Mouse (Mus musculus) hindbrain, postnatal 0 days (tissue): ENCODE measurements around the gene Slco3a1. TPM values are rescaled to one million over a fixed set of nuclear protein-coding genes. Genes with fewer than 3 reads are reported as not detected.
A peak's percentile ranks its signal among the peaks of the same experiment; 100 is the strongest.

ENCODE experiments used
- ATAC-seq: fragments of 200-750 bp; cut with Nextera tagmentation; 2 replicates; pipeline ENCODE4 v1.8.0; 2017; ENCODE audit warnings: mild to moderate bottlenecking, moderate TSS enrichment, moderate library complexity
- DNase-seq: peaks from one replicate; pipeline ENCODE4 v3.0.0-alpha.2; 2015; ENCODE audit warnings: low spot score
- H3K27ac ChIP-seq: fragments of 300-500 bp; sonication (generic); 2 replicates; pipeline ENCODE4 v1.5.1; 2014; ENCODE audit warnings: mild to moderate bottlenecking
- H3K27me3 ChIP-seq: fragments of 300-500 bp; sonication (generic); 2 replicates; pipeline ENCODE4 v1.6.1; 2014; ENCODE audit warnings: low read length, mixed read lengths; ENCODE audit not compliant: insufficient read depth
- H3K36me3 ChIP-seq: fragments of 300-500 bp; sonication (generic); 2 replicates; pipeline ENCODE4 v1.6.1; 2014; ENCODE audit warnings: low read length, mixed read lengths; ENCODE audit not compliant: insufficient read depth
- H3K4me1 ChIP-seq: fragments of 300-500 bp; sonication (generic); 2 replicates; pipeline ENCODE4 v1.6.1; 2014; ENCODE audit warnings: antibody characterized with exemption, low read length, mixed read lengths; ENCODE audit not compliant: insufficient read depth
- H3K4me2 ChIP-seq: fragments of 300-500 bp; sonication (generic); 2 replicates; pipeline ENCODE4 v1.6.1; 2014; ENCODE audit warnings: low read depth, mild to moderate bottlenecking, low read length, moderate library complexity, mixed read lengths
- H3K4me3 ChIP-seq: fragments of 300-500 bp; sonication (generic); 2 replicates; pipeline ENCODE4 v1.5.1; 2014; ENCODE audit warnings: low read length
- H3K9ac ChIP-seq: fragments of 300-500 bp; sonication (generic); replicated peaks from 2 replicates; pipeline ENCODE4 v1.6.1; 2014; ENCODE audit warnings: mild to moderate bottlenecking, low read length, moderate library complexity, mixed read lengths
- H3K9me3 ChIP-seq: fragments of 300-500 bp; sonication (generic); 2 replicates; pipeline ENCODE4 v1.6.1; 2016; ENCODE audit warnings: low read length, mixed read lengths
- CTCF ChIP-seq: IDR thresholded peaks from 2 replicates; pipeline ENCODE4 v1.5.1; 2016; ENCODE audit warnings: antibody characterized with exemption, control low read depth, low read depth
- WGBS: fragments of 180-500 bp; shearing (Covaris S2); extraction: QIAGEN DNeasy Blood & Tissue Kit; methylation state at CpG from one replicate; pipeline ENCODE4 v1.1.7; 2014; 5-methylcytosine and 5-hydroxymethylcytosine counted together
- polyA plus RNA-seq: library from polyadenylated mRNA; unstranded; fragments of >200 nt; fragmentation: Nextera tagmentation; extraction: Ambion mirVana; gene quantifications from 2 replicates; pipeline ENCODE4 v1.2.1, GENCODE M21; 2015
- total RNA-seq: library from RNA; depleted of rRNA; stranded (reverse); fragments of >200 nt; gene quantifications from 2 replicates; pipeline ENCODE4 v1.2.3, GENCODE M21; 2014

The Slco3a1 gene
- total and polyA plus RNA-seq, 2 experiments from 2014 or later, result 15.0 to 20.7 TPM

GRCm38 (mm10) chr7:74363440-74363839 lies 191.1 kb downstream of the Slco3a1 start:
- peak; percentile 67 for TF ChIP-seq CTCF
- DNase-seq (peak; percentile 71), ATAC-seq (no peak)
- no peak overlapping the region for H3K9ac ChIP-seq
- no peaks in the 10 kb centered on the region for H3K27me3 ChIP-seq
- H3K4me3 ChIP-seq, result no peak overlapping the region
- no peaks in the 10 kb centered on the region for H3K4me1 ChIP-seq
- H3K9me3 ChIP-seq, result no peaks in the 10 kb centered on the region
- no peak overlapping the region for H3K4me2 ChIP-seq
- H3K27ac ChIP-seq, result no peak overlapping the region
- WGBS, result 89% methylated on average over 2 of the region's 2 CpGs
- no peaks in the 10 kb centered on the region for H3K36me3 ChIP-seq

DNA sequence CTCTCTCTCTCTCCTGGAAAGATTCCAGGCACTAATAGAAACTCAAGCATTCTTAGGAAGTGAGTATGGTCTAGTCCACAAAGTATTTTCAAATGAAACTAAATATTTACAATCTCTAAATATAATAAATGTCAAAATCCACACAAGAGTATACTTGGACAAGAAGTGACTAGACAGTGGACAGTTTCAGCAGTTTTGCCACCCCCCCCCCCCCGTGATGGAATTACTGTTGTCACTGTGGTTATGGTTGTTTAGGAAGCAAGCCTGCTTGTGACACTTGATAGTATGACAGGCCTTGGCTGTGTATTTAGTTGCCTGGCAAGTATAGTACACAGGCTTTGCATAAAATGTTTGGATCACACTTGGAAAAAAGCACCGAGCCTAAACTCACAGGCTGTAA lies 192.9 kb downstream of the Slco3a1 start:
- DNase-seq (no peak), ATAC-seq (no peak)
- Histone ChIP-seq H3K27ac (no peak overlapping the region), H3K9ac (no peak overlapping the region), H3K4me1 (no peaks in the 10 kb centered on the region), H3K27me3 (no peaks in the 10 kb centered on the region), H3K9me3 (no peaks in the 10 kb centered on the region), H3K4me2 (no peak overlapping the region), H3K4me3 (no peak overlapping the region), H3K36me3 (no peaks in the 10 kb centered on the region)
- WGBS, result 69% methylated on average over 2 of the region's 2 CpGs
- no peak for TF ChIP-seq CTCF

DNA sequence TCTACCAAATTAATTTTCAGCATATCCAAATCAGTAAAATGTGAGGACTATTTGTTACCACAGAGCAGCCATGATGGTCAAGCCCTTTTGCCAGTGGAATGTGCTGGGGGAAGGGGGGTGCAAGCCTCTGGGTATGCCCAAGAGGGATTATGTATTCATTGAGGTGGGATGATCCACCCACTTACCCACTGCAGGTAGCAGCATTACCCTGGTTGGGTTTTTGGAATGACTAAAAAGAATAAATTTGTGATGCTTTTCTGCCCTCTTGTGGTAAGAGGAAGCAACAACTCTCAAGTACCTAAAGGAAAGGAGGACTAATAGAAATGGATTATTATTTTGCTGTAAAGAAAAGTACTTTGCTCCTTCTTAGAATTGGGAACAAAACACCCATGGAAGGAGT lies 197.6 kb downstream of the Slco3a1 start:
- Histone ChIP-seq H3K9ac (no peak overlapping the region), H3K4me3 (no peak overlapping the region), H3K27me3 (no peaks in the 10 kb centered on the region), H3K27ac (no peak overlapping the region), H3K4me2 (no peak overlapping the region), H3K36me3 (no peaks in the 10 kb centered on the region), H3K9me3 (no peaks in the 10 kb centered on the region), H3K4me1 (peaks cover 6% of the 10 kb centered on the region; the same call in 1 of the 2 replicates)
- peak; percentile 73 for TF ChIP-seq CTCF
- DNase-seq, result peak; percentile 86
- peak; percentile 54; the same call in 1 of the 2 replicates for ATAC-seq

GRCm38 (mm10) chr7:74354527-74355256 lies 199.9 kb downstream of the Slco3a1 start:
- H3K4me3 ChIP-seq, result no peak overlapping the region
- TF ChIP-seq CTCF, result peak; percentile 96
- peak overlapping the region; percentile 41; the same call in 1 of the 2 replicates for H3K27ac ChIP-seq
- no peaks in the 10 kb centered on the region for H3K27me3 ChIP-seq
- 54% methylated on average over 8 of the region's 8 CpGs for WGBS
- ATAC-seq (peak; percentile 67), DNase-seq (peak; percentile 95)
- H3K4me2 ChIP-seq, result no peak overlapping the region
- H3K4me1 ChIP-seq, result peaks cover 6% of the 10 kb centered on the region; the same call in 1 of the 2 replicates
- no peak overlapping the region for H3K9ac ChIP-seq
- H3K36me3 ChIP-seq, result no peaks in the 10 kb centered on the region
- no peaks in the 10 kb centered on the region for H3K9me3 ChIP-seq

- H3K4me2 ChIP-seq, result no peak overlapping the region
- H3K27me3 ChIP-seq, result no peaks in the 10 kb centered on the region
- ATAC-seq (peak; percentile 6; the same call in 1 of the 2 replicates), DNase-seq (no peak)
- no peak overlapping the region for H3K4me3 ChIP-seq
- TF ChIP-seq CTCF, result no peak
- whole genome bisulfite sequencing, result 62% methylated on average over 13 of the region's 13 CpGs
- H3K9ac ChIP-seq, result no peak overlapping the region; the same call in 1 of the 2 replicates
- H3K4me1 ChIP-seq, result peaks cover 6% of the 10 kb centered on the region; the same call in 1 of the 2 replicates
- H3K9me3 ChIP-seq, result no peaks in the 10 kb centered on the region
- no peaks in the 10 kb centered on the region for H3K36me3 ChIP-seq
- H3K27ac ChIP-seq, result peak overlapping the region; percentile 41; the same call in 1 of the 2 replicates
Observed at GRCm38 (mm10) chr7:74353707-74354468, 200.7 kb downstream of the Slco3a1 start.

DNA sequence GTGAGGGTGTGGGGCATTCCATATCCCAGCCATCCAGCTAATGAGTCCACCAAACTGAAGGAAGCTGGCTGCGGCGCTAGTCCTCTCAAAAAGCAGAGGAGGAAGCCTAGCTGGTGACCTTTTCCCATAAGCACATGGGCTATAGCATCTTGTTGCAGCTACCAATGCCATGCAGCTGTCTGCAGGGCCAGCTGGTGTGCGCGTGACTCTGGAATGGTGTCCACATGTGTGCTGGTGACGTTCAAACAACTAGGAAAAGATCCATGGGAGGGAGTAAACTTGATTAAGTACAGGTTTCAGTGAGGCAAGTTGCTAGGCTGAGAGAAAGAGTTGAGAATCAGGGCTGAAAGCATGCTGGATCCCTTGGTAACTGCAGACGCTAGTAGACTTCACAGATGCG lies 201.3 kb downstream of the Slco3a1 start:
- no peaks in the 10 kb centered on the region for H3K27me3 ChIP-seq
- 74% methylated on average over 7 of the region's 7 CpGs for WGBS
- DNase-seq, result no peak
- no peak overlapping the region for H3K9ac ChIP-seq
- no peaks in the 10 kb centered on the region for H3K36me3 ChIP-seq
- H3K4me3 ChIP-seq, result no peak overlapping the region
- H3K4me2 ChIP-seq, result no peak overlapping the region
- TF ChIP-seq CTCF, result no peak
- H3K27ac ChIP-seq, result no peak overlapping the region
- no peak for ATAC-seq
- no peaks in the 10 kb centered on the region for H3K9me3 ChIP-seq
- H3K4me1 ChIP-seq, result peaks cover 6% of the 10 kb centered on the region; the same call in 1 of the 2 replicates
